Mouse (Mus musculus) ES-E14 (cell line): ENCODE data around the gene Pla1a. TPM values are rescaled to one million over a fixed set of nuclear protein-coding genes. Genes with fewer than 3 reads are reported as not detected.

Experiments used
- DNase-seq: peaks from one replicate; pipeline ENCODE4 v3.0.0-alpha.2; 2013; ENCODE audit warnings: low read depth, low spot score
- H3K27ac ChIP-seq: 2 replicates; pipeline ENCODE4 v1.5.1; 2012; ENCODE audit warnings: low read depth, mild to moderate bottlenecking, low read length, moderate library complexity, mixed read lengths; ENCODE audit not compliant: poor library complexity, insufficient read depth, severe bottlenecking
- H3K36me3 ChIP-seq: 2 replicates; pipeline ENCODE4 v1.6.1; 2012; ENCODE audit warnings: mild to moderate bottlenecking, low read length, moderate library complexity, mixed read lengths; ENCODE audit not compliant: control insufficient read depth, poor library complexity, insufficient read depth, severe bottlenecking
- H3K4me1 ChIP-seq, 2 experiments: fragments of 150-350 bp in 1 of 2; sonication (generic) in 1 of 2; 2 replicates each; pipeline ENCODE4 v1.6.1; 2012; ENCODE audit warnings: low read length in 2 of 2, mild to moderate bottlenecking in 1 of 2, mixed read lengths in 1 of 2; ENCODE audit not compliant: control insufficient read depth in 2 of 2, insufficient read depth in 2 of 2, poor library complexity in 1 of 2
- H3K4me3 ChIP-seq, 2 experiments: fragments of 150-350 bp in 1 of 2; sonication (generic) in 1 of 2; 2 replicates each; pipeline ENCODE4 v1.5.1; 2012; ENCODE audit warnings: low read length in 2 of 2, low read depth in 1 of 2, mild to moderate bottlenecking in 1 of 2, mixed read lengths in 1 of 2; ENCODE audit not compliant: insufficient read depth in 1 of 2, poor library complexity in 1 of 2, severe bottlenecking in 1 of 2
- H3K9ac ChIP-seq: 2 replicates; pipeline ENCODE4 v1.6.1; 2012; ENCODE audit warnings: low read depth, mild to moderate bottlenecking, low read length, mixed read lengths; ENCODE audit not compliant: poor library complexity, insufficient read depth, severe bottlenecking
- H3K9me3 ChIP-seq: fragments of 150-350 bp; sonication (generic); 2 replicates; pipeline ENCODE4 v1.6.1; 2012; ENCODE audit warnings: low read depth, mild to moderate bottlenecking, low read length; ENCODE audit not compliant: control insufficient read depth, insufficient read depth
- CHD2 ChIP-seq: IDR thresholded peaks from 2 replicates; pipeline ENCODE4 v1.6.1; 2014; ENCODE audit warnings: mild to moderate bottlenecking, low read depth, low read length, inconsistent platforms
- HCFC1 ChIP-seq: IDR thresholded peaks from 2 replicates; pipeline ENCODE4 v1.6.1; 2012; ENCODE audit warnings: low read length, inconsistent platforms, borderline replicate concordance; ENCODE audit not compliant: insufficient read depth
- MAFK ChIP-seq: IDR thresholded peaks from 2 replicates; pipeline ENCODE4 v1.6.1; 2014; ENCODE audit warnings: mild to moderate bottlenecking, low read depth, low read length, inconsistent platforms; ENCODE audit not compliant: insufficient read depth
- ZC3H11A ChIP-seq: IDR thresholded peaks from 2 replicates; pipeline ENCODE4 v1.6.1; 2012; ENCODE audit warnings: low read depth, mild to moderate bottlenecking, inconsistent platforms, low read length, borderline replicate concordance
- ZNF384 ChIP-seq: IDR thresholded peaks from 2 replicates; pipeline ENCODE4 v1.6.1; 2012; ENCODE audit warnings: low read depth, low read length, inconsistent platforms
- in situ Hi-C, 2 experiments: fragments of 600-800 bp; cut with MboI; formaldehyde crosslinking; loops; one replicate each; pipeline ENCODE4 v1.15.1; 2025; ENCODE audit warnings: low sequenced_read_pairs in 2 of 2, inconsistent platforms in 1 of 2; ENCODE audit not compliant: unreplicated experiment in 2 of 2
- total RNA-seq: library from RNA; depleted of rRNA; stranded (reverse); fragments of 300-350 nt; gene quantifications from 2 replicates; pipeline ENCODE4 v1.2.3, GENCODE M21; 2012

Pla1a gene
- total RNA-seq, 1 experiment, result 4.9 TPM

- H3K9me3 ChIP-seq, result no peaks in the 10 kb centered on the region
- H3K4me3 ChIP-seq, result no peak overlapping the region
- H3K36me3 ChIP-seq, result no peaks in the 10 kb centered on the region
- in situ Hi-C loops, result no loop called here
- no peaks in the 10 kb centered on the region for H3K4me1 ChIP-seq
- H3K27ac ChIP-seq, result no peak overlapping the region
- TF ChIP-seq CHD2 (no peak), ZC3H11A (no peak), MAFK (no peak), HCFC1 (no peak), ZNF384 (no peak)
- DNase-seq, result no peak
- no peak overlapping the region for H3K9ac ChIP-seq
Measured at GRCm38 (mm10) chr16:38362493-38363255, 70.3 kb downstream of the Pla1a start.

- H3K4me3 ChIP-seq, result no peak within 1 kb of the TSS
- no peaks in the 10 kb centered on the region for H3K9me3 ChIP-seq
- DNase-seq, result no peak
- no peaks in the 10 kb centered on the region for H3K36me3 ChIP-seq
- no peaks in the 10 kb centered on the region for H3K4me1 ChIP-seq
- H3K27ac ChIP-seq, result no peak within 1 kb of the TSS; the same call in 1 of the 2 replicates
- TF ChIP-seq MAFK, result no peak
- no peak for TF ChIP-seq ZNF384
- TF ChIP-seq CHD2, result no peak
- no peak for TF ChIP-seq ZC3H11A
- no peak for TF ChIP-seq HCFC1
- no peak within 1 kb of the TSS for H3K9ac ChIP-seq
- in situ Hi-C loops, result no loop called here
Measured at GRCm38 (mm10) chr16:38361933-38362332, 71.0 kb downstream of the Pla1a start, which contains the start of gene Popdc2. TSS of gene Popdc2 (plus strand) at chr16:38362209.

- DNase-seq, result no peak
- Histone ChIP-seq H3K27ac (no peak overlapping the region), H3K36me3 (no peaks in the 10 kb centered on the region), H3K4me3 (no peak overlapping the region), H3K9ac (no peak overlapping the region), H3K9me3 (no peaks in the 10 kb centered on the region), H3K4me1 (no peaks in the 10 kb centered on the region)
- TF ChIP-seq MAFK (no peak), CHD2 (no peak)
- in situ Hi-C loops, result no loop called here
Measured at GRCm38 (mm10) chr16:38360317-38360716, 72.6 kb downstream of the Pla1a start.

DNA sequence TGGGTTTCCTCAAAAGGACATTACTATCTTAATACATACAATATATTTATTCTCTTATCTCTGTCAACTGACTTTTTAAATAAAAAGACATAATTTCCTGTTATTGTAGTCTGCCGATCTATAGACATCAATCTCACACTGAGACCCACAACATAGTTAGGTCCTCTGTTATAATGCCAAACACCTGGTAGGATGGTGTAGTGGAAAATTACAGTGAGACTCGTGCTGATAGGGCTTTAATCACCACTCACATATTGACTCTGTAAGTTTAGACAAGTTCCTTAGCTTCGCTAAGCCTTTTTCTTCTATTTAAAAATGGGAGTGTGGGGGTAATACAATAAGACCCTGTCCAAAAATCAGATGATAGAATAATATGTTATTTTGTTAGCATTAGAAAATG lies 73.1 kb downstream of the Pla1a start:
- Histone ChIP-seq H3K27ac (no peak overlapping the region), H3K4me1 (no peaks in the 10 kb centered on the region), H3K9ac (no peak overlapping the region), H3K9me3 (no peaks in the 10 kb centered on the region), H3K4me3 (no peak overlapping the region), H3K36me3 (no peaks in the 10 kb centered on the region)
- no peak for DNase-seq
- in situ Hi-C loops, result no loop called here
- TF ChIP-seq ZNF384 (no peak), MAFK (no peak), ZC3H11A (no peak), CHD2 (no peak), HCFC1 (no peak)

DNA sequence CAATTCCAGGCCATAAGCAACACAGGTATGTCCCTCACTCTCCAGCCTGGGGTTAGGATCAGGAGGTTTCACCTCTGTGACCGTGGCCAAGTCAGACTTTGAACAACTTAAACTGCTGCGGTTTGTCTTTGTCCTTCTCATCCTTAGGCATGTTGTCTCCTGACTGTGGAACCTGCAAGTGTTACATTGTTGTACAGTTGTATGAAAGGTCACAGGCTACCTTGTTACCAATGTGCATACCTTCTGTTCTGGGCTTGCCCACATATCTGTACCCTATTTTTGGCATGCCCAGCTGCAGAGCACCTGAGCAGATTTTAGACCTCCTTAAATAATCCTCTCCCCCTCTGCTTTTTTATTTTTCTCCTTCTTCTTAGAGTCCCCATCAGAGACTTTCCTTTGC lies 73.7 kb downstream of the Pla1a start:
- Histone ChIP-seq H3K4me1 (no peaks in the 10 kb centered on the region), H3K4me3 (no peak overlapping the region), H3K9ac (no peak overlapping the region), H3K27ac (no peak overlapping the region), H3K36me3 (no peaks in the 10 kb centered on the region), H3K9me3 (no peaks in the 10 kb centered on the region)
- in situ Hi-C loops, result no loop called here
- TF ChIP-seq ZC3H11A (no peak), MAFK (no peak), HCFC1 (no peak), CHD2 (no peak), ZNF384 (no peak)
- no peak for DNase-seq
